Mouse (Mus musculus): ENCODE results near the gene Rapgef2. TPM values are rescaled to one million over a fixed set of nuclear protein-coding genes. Genes with fewer than 3 reads are reported as not detected.
"Not testable (repeated sequence)": the region's sequence is repeated elsewhere in the genome, so short reads cannot be mapped to it uniquely, and the experiment has no call there.

Gene Rapgef2
- total RNA-seq, 2 experiments from 2014 or later, result 102 to 103 TPM

- DNase-seq (ENCODE audit: low spot score in 2 of 2), result no peak
- intact Hi-C loops (cut with DNase I), result no loop called here
These were observed 212.6 kb downstream of the Rapgef2 start for GRCm38 (mm10) chr3:79073541-79074244.

GRCm38 (mm10) chr3:79071561-79071960 is 214.8 kb downstream of the Rapgef2 start:
- peak; percentile 39 to 56 for DNase-seq (ENCODE audit: low spot score in 2 of 2)
- intact Hi-C loops (cut with DNase I), result no loop called here

- no peak for DNase-seq (ENCODE audit: low spot score in 2 of 2)
- intact Hi-C loops (cut with DNase I), result no loop called here
These were observed 216.4 kb downstream of the Rapgef2 start for GRCm38 (mm10) chr3:79069891-79070290.

- intact Hi-C loops (cut with DNase I), result no loop called here
These were observed 217.3 kb downstream of the Rapgef2 start for GRCm38 (mm10) chr3:79068976-79069375.

GRCm38 (mm10) chr3:79066455-79067055 is 219.8 kb downstream of the Rapgef2 start:
- DNase-seq (ENCODE audit: low spot score in 2 of 2), result no peak
- intact Hi-C loops (cut with DNase I), result no loop called here

More at GRCm38 (mm10) chr3:79068976-79069375, 217.3 kb downstream of the Rapgef2 start:
- no peak for DNase-seq (ENCODE audit: low spot score in 2 of 2)

GRCm38 (mm10) chr3:79064096-79064495 is 222.2 kb downstream of the Rapgef2 start:
- intact Hi-C loops (cut with DNase I), result no loop called here

GRCm38 (mm10) chr3:79061426-79061825 is 224.9 kb downstream of the Rapgef2 start:
- intact Hi-C loops (cut with DNase I), result no loop called here
- no peak for DNase-seq (ENCODE audit: low spot score in 2 of 2)

More at GRCm38 (mm10) chr3:79064096-79064495, 222.2 kb downstream of the Rapgef2 start:
- DNase-seq (ENCODE audit: low spot score in 2 of 2), result no peak

- DNase-seq (ENCODE audit: low spot score in 2 of 2); intact Hi-C loops (cut with DNase I): not testable (repeated sequence)
These were observed 227.8 kb downstream of the Rapgef2 start for GRCm38 (mm10) chr3:79058491-79058890.

- no peak for DNase-seq (ENCODE audit: low spot score in 2 of 2)
- intact Hi-C loops (cut with DNase I), result no loop called here
These were observed 241.1 kb downstream of the Rapgef2 start for GRCm38 (mm10) chr3:79045251-79045650.

- intact Hi-C loops (cut with DNase I), result no loop called here
- no peak for DNase-seq (ENCODE audit: low spot score in 2 of 2)
These were observed 243.3 kb downstream of the Rapgef2 start for GRCm38 (mm10) chr3:79042973-79043372.

- intact Hi-C loops (cut with DNase I), result no loop called here
- DNase-seq (ENCODE audit: low spot score in 2 of 2), result no peak
These were observed 246.5 kb downstream of the Rapgef2 start for GRCm38 (mm10) chr3:79039666-79040450.

GRCm38 (mm10) chr3:79039008-79039407 is 247.3 kb downstream of the Rapgef2 start:
- intact Hi-C loops (cut with DNase I), result no loop called here

GRCm38 (mm10) chr3:79034457-79034856 is 251.9 kb downstream of the Rapgef2 start:
- intact Hi-C loops (cut with DNase I), result no loop called here
- DNase-seq (ENCODE audit: low spot score in 2 of 2), result no peak

More at GRCm38 (mm10) chr3:79039008-79039407, 247.3 kb downstream of the Rapgef2 start:
- no peak for DNase-seq (ENCODE audit: low spot score in 2 of 2)

GRCm38 (mm10) chr3:79030855-79031254 is 255.5 kb downstream of the Rapgef2 start:
- intact Hi-C loops (cut with DNase I), result no loop called here
- no peak for DNase-seq (ENCODE audit: low spot score in 2 of 2)

GRCm38 (mm10) chr3:79028153-79028878 is 258.0 kb downstream of the Rapgef2 start:
- intact Hi-C loops (cut with DNase I), result no loop called here
- DNase-seq (ENCODE audit: low spot score in 2 of 2), result no peak

GRCm38 (mm10) chr3:79025983-79026382 is 260.3 kb downstream of the Rapgef2 start:
- intact Hi-C loops (cut with DNase I), result no loop called here
- DNase-seq (ENCODE audit: low spot score in 2 of 2), result no peak

- intact Hi-C loops (cut with DNase I), result no loop called here
- peak in 1 of 2 experiments; percentile 24 for DNase-seq (ENCODE audit: low spot score in 2 of 2)
These were observed 262.5 kb downstream of the Rapgef2 start for GRCm38 (mm10) chr3:79023735-79024328.

GRCm38 (mm10) chr3:79022690-79023089 is 263.6 kb downstream of the Rapgef2 start:
- intact Hi-C loops (cut with DNase I), result no loop called here
- no peak for DNase-seq (ENCODE audit: low spot score in 2 of 2)

- no peak for DNase-seq (ENCODE audit: low spot score in 2 of 2)
These were observed 268.9 kb downstream of the Rapgef2 start for GRCm38 (mm10) chr3:79017440-79017839.

More at GRCm38 (mm10) chr3:79017440-79017839, 268.9 kb downstream of the Rapgef2 start:
- intact Hi-C loops (cut with DNase I), result no loop called here

Measured in left cerebral cortex, postnatal 14 days (tissue).